22 mouse cellular contexts compared by ENCODE assay signal in genomic region chr10:61300996-61301395, GRCm38 (mm10). TPM values are rescaled to one million over a fixed set of nuclear protein-coding genes. Genes with fewer than 3 reads are reported as not detected.
DNase-seq lines count a peak whose midpoint lies in the region; ATAC-seq lines count a peak whose summit lies in the region.
"Had no signal": no experiment of that assay in that cellular context is flagged by ENCODE, and none has a peak within 500 bp of the region (broad histone marks: within the 10 kb centered on the region; RNA-seq: fewer than 3 reads in every experiment).

No protein-coding gene starts in this region.

- peak; percentile 21 for DNase-seq in embryonic facial prominence, embryonic 14.5 days (ENCODE audit: low spot score)
- no peak for DNase-seq in embryonic facial prominence, embryonic 10.5 days (ENCODE audit: low spot score)
- peak; percentile 10 for DNase-seq in thymus, postnatal 14 days
- no peak for DNase-seq in thymus, postnatal 10 days (ENCODE audit: low spot score in 2 of 2)
- DNase-seq in kidney, postnatal 36 days, result peak; percentile 30 to 36
- no peak for DNase-seq in gastrocnemius, postnatal 36 days
- no peak for DNase-seq in gastrocnemius, adult 18-20 months (ENCODE audit: low spot score)
- no peak for DNase-seq in testis, postnatal 14 days (ENCODE audit: low spot score)
- DNase-seq: adrenal gland, adult 8-10 months; cerebellum, adult 2 months; gastrocnemius, adult 2 months; heart, adult 2 months; layer of hippocampus, adult 9-11 months; spleen, adult 18-20 months had no signal

- H3K4me2 ChIP-seq in embryonic facial prominence, embryonic 14.5 days (ENCODE audit: low read depth, low read length), result no peak overlapping the region
- H3K4me2 ChIP-seq: forebrain, embryonic 15.5 days; hindbrain, embryonic 13.5 days had no signal

- no peak for ATAC-seq in embryonic facial prominence, embryonic 14.5 days (ENCODE audit: low read depth)
- ATAC-seq: forebrain, embryonic 15.5 days; intestine, postnatal 0 days had no signal

- H3K27ac ChIP-seq in embryonic facial prominence, embryonic 14.5 days (replicated peaks; ENCODE audit: low read depth, low read length), result no peak overlapping the region
- H3K27ac ChIP-seq in embryonic facial prominence, embryonic 10.5 days (replicated peaks), result no peak overlapping the region
- H3K27ac ChIP-seq: forebrain, embryonic 15.5 days; gastrocnemius, adult 2 months; heart, adult 2 months; hindbrain, embryonic 13.5 days; midbrain, embryonic 10.5 days had no signal

- H3K9me3 ChIP-seq in embryonic facial prominence, embryonic 14.5 days (ENCODE audit: control insufficient read depth, low read length), result no peaks in the 10 kb centered on the region
- H3K9me3 ChIP-seq in embryonic facial prominence, embryonic 10.5 days, result no peaks in the 10 kb centered on the region
- H3K9me3 ChIP-seq: forebrain, embryonic 15.5 days; hindbrain, embryonic 13.5 days; midbrain, embryonic 10.5 days had no signal

- H3K27me3 ChIP-seq in embryonic facial prominence, embryonic 14.5 days (replicated peaks; ENCODE audit: control insufficient read depth, insufficient read depth, low read length), result no peaks in the 10 kb centered on the region
- H3K27me3 ChIP-seq in embryonic facial prominence, embryonic 10.5 days (replicated peaks; ENCODE audit: low read depth, poor library complexity, severe bottlenecking), result no peaks in the 10 kb centered on the region
- H3K27me3 ChIP-seq: forebrain, embryonic 15.5 days; hindbrain, embryonic 13.5 days had no signal

- intact Hi-C loops in gastrocnemius, postnatal 36 days (cut with DNase I), result no loop called here

- H3K9ac ChIP-seq in embryonic facial prominence, embryonic 14.5 days (ENCODE audit: low read depth, low read length), result no peak overlapping the region
- H3K9ac ChIP-seq: forebrain, embryonic 15.5 days; hindbrain, embryonic 13.5 days had no signal

- no peaks in the 10 kb centered on the region for H3K4me1 ChIP-seq in embryonic facial prominence, embryonic 14.5 days (ENCODE audit: control insufficient read depth, insufficient read depth, low read length)
- no peaks in the 10 kb centered on the region for H3K4me1 ChIP-seq in embryonic facial prominence, embryonic 10.5 days
- H3K4me1 ChIP-seq: forebrain, embryonic 15.5 days; hindbrain, embryonic 13.5 days; midbrain, embryonic 10.5 days had no signal

- WGBS in embryonic facial prominence, embryonic 14.5 days, result 41% methylated on average over 3 of the region's 3 CpGs
- 74% methylated on average over 3 of the region's 3 CpGs for WGBS in embryonic facial prominence, embryonic 10.5 days

- no peak overlapping the region for H3K4me3 ChIP-seq in embryonic facial prominence, embryonic 14.5 days (ENCODE audit: low read depth, low read length)
- no peak overlapping the region for H3K4me3 ChIP-seq in embryonic facial prominence, embryonic 10.5 days
- H3K4me3 ChIP-seq: forebrain, embryonic 15.5 days; gastrocnemius, adult 2 months; heart, adult 2 months; hindbrain, embryonic 13.5 days; midbrain, embryonic 10.5 days had no signal

- H3K36me3 ChIP-seq in embryonic facial prominence, embryonic 14.5 days (ENCODE audit: control insufficient read depth, insufficient read depth, low read length), result no peaks in the 10 kb centered on the region
- no peaks in the 10 kb centered on the region for H3K36me3 ChIP-seq in embryonic facial prominence, embryonic 10.5 days (replicated peaks)
- H3K36me3 ChIP-seq: forebrain, embryonic 15.5 days; G1E; hindbrain, embryonic 13.5 days; midbrain, embryonic 10.5 days had no signal

RNA-seq across cellular contexts. Expression of gene Prf1, which starts 3.4 kb away (rescaled TPM):
- polyA plus RNA-seq in embryonic facial prominence, embryonic 14.5 days (2014; fragmentation: Nextera tagmentation; extraction: Ambion mirVana), result 0.14 TPM in 1 of 2 replicates, not detected in the other
- polyA plus RNA-seq in embryonic facial prominence, embryonic 10.5 days (2016; fragmentation: Nextera tagmentation; extraction: Ambion mirVana), result not detected in 2 replicates
- not detected for total RNA-seq in gastrocnemius, postnatal 36 days (2021)
- total RNA-seq in gastrocnemius, adult 18-20 months (2021), result not detected
- total RNA-seq: gastrocnemius, adult 2 months; left cerebral cortex, postnatal 10 days had no signal
- polyA plus RNA-seq: cerebellum, adult 2 months; forebrain, embryonic 15.5 days; G1E; intestine, postnatal 0 days; limb, embryonic 14.5 days; midbrain, embryonic 10.5 days; stomach, embryonic 16.5 days had no signal

RNA-seq across cellular contexts. Expression of gene Adamts14, which starts 27.8 kb away (rescaled TPM):
- polyA plus RNA-seq in embryonic facial prominence, embryonic 14.5 days (2014; fragmentation: Nextera tagmentation; extraction: Ambion mirVana), result 7.2 and 7.3 TPM in 2 replicates
- 0.40 and 0.42 TPM in 2 replicates for polyA plus RNA-seq in embryonic facial prominence, embryonic 10.5 days (2016; fragmentation: Nextera tagmentation; extraction: Ambion mirVana)
- total RNA-seq in gastrocnemius, postnatal 36 days (2021), result 1 to 10 TPM; 1.1 TPM
- 1 to 10 TPM in 1 of 2 experiments, under 1 TPM in 1; 0.88 to 1.2 TPM for total RNA-seq in gastrocnemius, adult 18-20 months (2021)
- total RNA-seq: G1E had no signal
- polyA plus RNA-seq: G1E had no signal

Comparison
In these comparisons a context has a peak if more than half of its experiments do, and no peak if none do; other contexts are left out.
1. DNase-seq: peak in embryonic facial prominence, embryonic 14.5 days (single experiment), thymus, postnatal 14 days (single experiment) and kidney, postnatal 36 days (2 of 2); none in embryonic facial prominence, embryonic 10.5 days (single experiment), thymus, postnatal 10 days (0 of 2), gastrocnemius, postnatal 36 days (0 of 2), gastrocnemius, adult 18-20 months (single experiment) and testis, postnatal 14 days (single experiment).